Mouse (Mus musculus): ENCODE results near the gene Usp13.

DNA sequence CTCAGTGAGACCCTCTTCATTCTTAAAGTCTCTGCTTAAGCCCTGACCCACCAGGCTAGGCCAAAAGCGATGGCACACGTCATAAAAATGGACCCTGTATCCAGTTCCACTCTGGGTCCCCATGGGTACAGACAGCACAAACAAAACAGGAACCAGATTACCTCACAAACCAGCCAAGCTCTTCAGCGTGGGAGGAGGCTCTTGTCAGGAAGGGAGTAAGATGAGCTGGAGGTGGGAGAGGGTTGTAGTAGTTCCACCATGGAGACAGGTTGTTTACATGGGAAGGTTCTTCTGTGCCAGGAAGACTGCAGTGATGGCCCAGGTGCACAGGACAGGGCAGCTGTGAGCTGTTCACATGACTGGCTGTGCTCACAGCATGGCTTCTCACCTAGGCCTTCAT, 53.7 kb downstream of the Usp13 start:
- TF ChIP-seq CTCF (IDR thresholded peaks at IDR 0.05; ENCODE audit: extremely low read depth, insufficient read length, insufficient replicate concordance, low read depth, low read length), result no peak
- no peak for TF ChIP-seq POLR2A (IDR thresholded peaks at IDR 0.05; ENCODE audit: low read depth, low read length)

Measured in small intestine, adult 2 months (tissue).